Mouse (Mus musculus) liver, postnatal 0 days (tissue): ENCODE data around the gene Epha2.

Experiments used
- CTCF ChIP-seq: sonication (generic); IDR thresholded peaks from 2 replicates; pipeline ENCODE4 v1.5.1; 2016; ENCODE audit warnings: antibody characterized with exemption, low read depth
- EP300 ChIP-seq: IDR thresholded peaks from 2 replicates; pipeline ENCODE4 v1.6.1; 2016; ENCODE audit warnings: antibody characterized with exemption, low read depth, mild to moderate bottlenecking

DNA sequence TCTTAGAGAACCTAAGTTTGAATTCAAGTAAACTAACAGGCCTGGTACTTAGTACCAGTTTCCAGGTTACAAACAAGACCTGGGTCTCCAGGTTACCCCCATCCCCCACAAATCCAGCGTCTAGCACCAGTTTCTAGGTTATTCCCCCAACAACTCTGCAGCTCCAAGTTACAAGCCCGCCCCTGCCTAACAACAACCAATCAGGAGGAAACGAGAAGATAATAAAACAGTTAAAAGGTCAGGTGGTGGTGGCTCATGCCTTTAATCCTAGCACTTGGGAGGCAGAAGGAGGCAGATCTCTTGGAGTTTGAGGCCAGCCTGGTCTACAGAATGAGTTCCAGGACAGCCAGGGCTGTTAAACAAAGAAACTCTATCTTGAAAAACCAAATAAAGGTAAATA lies 33.8 kb upstream of the Epha2 start:
- TF ChIP-seq CTCF (no peak), EP300 (no peak)
